Mouse (Mus musculus): Measurements from ENCODE around the gene Rhob. TPM values are rescaled to one million over a fixed set of nuclear protein-coding genes. Genes with fewer than 3 reads are reported as not detected.

The Rhob gene
- polyA plus RNA-seq, 1 experiment = 91.4 TPM

DNA sequence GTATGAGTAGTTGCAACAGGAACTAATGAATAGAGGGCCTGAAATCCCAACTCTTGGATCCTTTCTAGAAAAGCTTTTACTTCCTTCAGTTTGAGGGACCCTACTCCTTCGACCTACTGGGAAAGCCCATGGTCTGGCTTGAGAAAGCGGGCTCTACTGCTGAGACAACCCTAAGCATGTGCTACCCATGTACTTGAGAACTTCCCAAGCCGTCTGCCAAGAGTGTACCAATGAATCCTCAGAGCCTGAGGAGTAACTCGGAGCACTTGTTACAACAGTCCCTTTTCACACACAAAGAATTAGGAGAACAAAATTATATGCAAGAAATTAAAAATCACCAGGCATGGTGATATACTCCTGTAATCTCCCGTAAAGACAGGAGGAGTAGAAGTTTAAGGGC, 37.5 kb upstream of the Rhob start:
- WGBS = 94% methylated on average over 5 of the region's 5 CpGs
- Histone ChIP-seq H3K4me1 (replicated peaks; ENCODE audit: control insufficient read depth, insufficient read depth, low read length) (no peaks in the 10 kb centered on the region), H3K4me3 (ENCODE audit: control insufficient read depth, insufficient read depth, low read length) (no peak overlapping the region), H3K27me3 (ENCODE audit: control insufficient read depth, insufficient read depth, low read length) (no peaks in the 10 kb centered on the region), H3K27ac (ENCODE audit: control insufficient read depth, insufficient read depth, low read length) (no peak overlapping the region), H3K36me3 (ENCODE audit: control insufficient read depth, insufficient read depth, low read length) (no peaks in the 10 kb centered on the region)
- TF ChIP-seq CTCF (IDR thresholded peaks at IDR 0.05; ENCODE audit: borderline replicate concordance, control insufficient read depth, extremely low read depth, insufficient read depth, low read length, poor library complexity) (no peak), POLR2A (IDR thresholded peaks at IDR 0.05; ENCODE audit: control insufficient read depth, extremely low read depth, insufficient read depth, low read length, poor library complexity) (no peak)
- no peak for DNase-seq

DNA sequence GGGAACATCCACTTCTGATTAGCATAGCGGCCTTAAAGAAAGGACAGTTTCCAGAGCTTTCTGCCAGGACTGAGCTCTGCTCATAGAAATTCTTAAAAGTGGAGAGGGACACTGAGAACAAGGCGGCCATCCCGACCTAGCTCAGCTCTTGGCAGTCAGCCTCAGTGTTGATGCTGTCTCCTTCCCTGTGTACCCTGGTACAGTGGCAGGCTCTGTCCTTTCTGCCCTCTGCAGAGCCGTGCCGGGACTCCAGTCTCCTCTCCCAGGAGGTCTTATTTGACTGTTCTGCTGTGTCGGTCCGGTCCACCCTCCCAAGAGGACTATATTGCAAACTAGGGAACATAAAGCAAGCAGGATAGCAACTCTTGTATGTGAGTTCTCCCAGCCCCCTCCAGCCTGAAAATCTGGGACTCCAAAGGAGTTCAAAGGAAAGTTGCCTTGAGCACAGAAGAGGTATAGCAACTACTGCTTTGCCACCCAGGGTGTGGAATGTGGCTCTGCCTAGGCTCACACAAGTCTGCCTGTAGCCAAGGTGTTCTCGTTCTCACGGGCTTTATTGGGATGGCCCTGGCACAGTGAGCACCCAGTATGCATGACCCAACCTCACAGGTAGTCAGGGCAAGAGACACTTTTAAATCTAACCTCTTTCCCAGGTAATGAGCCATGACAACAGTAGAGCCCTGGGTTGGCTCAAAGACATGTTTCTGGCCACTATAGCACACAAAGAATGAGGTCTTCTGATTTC, 36.6 kb upstream of the Rhob start:
- TF ChIP-seq POLR2A (IDR thresholded peaks at IDR 0.05; ENCODE audit: control insufficient read depth, extremely low read depth, insufficient read depth, low read length, poor library complexity) (no peak), CTCF (IDR thresholded peaks at IDR 0.05; ENCODE audit: borderline replicate concordance, control insufficient read depth, extremely low read depth, insufficient read depth, low read length, poor library complexity) (no peak)
- WGBS = 94% methylated on average over 9 of the region's 9 CpGs
- H3K27me3 ChIP-seq (ENCODE audit: control insufficient read depth, insufficient read depth, low read length) = no peaks in the 10 kb centered on the region
- H3K4me1 ChIP-seq (replicated peaks; ENCODE audit: control insufficient read depth, insufficient read depth, low read length) = no peaks in the 10 kb centered on the region
- no peak for DNase-seq
- H3K4me3 ChIP-seq (ENCODE audit: control insufficient read depth, insufficient read depth, low read length) = no peak overlapping the region
- no peaks in the 10 kb centered on the region for H3K36me3 ChIP-seq (ENCODE audit: control insufficient read depth, insufficient read depth, low read length)
- H3K27ac ChIP-seq (ENCODE audit: control insufficient read depth, insufficient read depth, low read length) = no peak overlapping the region

DNA sequence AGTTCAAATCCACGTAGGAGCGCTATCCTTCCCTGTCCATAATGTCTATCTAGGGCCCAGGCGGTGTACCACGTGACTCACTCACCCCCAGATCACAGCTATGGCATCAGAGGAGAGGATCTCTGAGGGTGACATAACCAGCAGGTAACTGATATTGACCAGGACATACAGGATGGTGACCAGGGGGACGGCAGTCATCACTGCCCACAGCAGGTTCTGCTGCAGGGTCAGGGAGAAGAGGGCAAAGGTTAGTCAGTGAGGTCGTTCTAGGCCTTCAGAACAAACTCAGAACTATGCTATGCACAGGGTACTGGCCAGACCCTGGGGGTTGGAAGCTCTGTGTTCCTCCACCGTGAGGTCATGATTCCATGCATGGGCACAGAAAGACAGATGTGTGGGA, 35.8 kb upstream of the Rhob start:
- no peak for DNase-seq
- Histone ChIP-seq H3K36me3 (ENCODE audit: control insufficient read depth, insufficient read depth, low read length) (no peaks in the 10 kb centered on the region), H3K27me3 (ENCODE audit: control insufficient read depth, insufficient read depth, low read length) (no peaks in the 10 kb centered on the region), H3K4me1 (replicated peaks; ENCODE audit: control insufficient read depth, insufficient read depth, low read length) (no peaks in the 10 kb centered on the region), H3K27ac (ENCODE audit: control insufficient read depth, insufficient read depth, low read length) (no peak overlapping the region), H3K4me3 (ENCODE audit: control insufficient read depth, insufficient read depth, low read length) (no peak overlapping the region)
- WGBS = 92% methylated on average over 7 of the region's 7 CpGs
- TF ChIP-seq CTCF (IDR thresholded peaks at IDR 0.05; ENCODE audit: borderline replicate concordance, control insufficient read depth, extremely low read depth, insufficient read depth, low read length, poor library complexity) (no peak), POLR2A (IDR thresholded peaks at IDR 0.05; ENCODE audit: control insufficient read depth, extremely low read depth, insufficient read depth, low read length, poor library complexity) (no peak)

DNA sequence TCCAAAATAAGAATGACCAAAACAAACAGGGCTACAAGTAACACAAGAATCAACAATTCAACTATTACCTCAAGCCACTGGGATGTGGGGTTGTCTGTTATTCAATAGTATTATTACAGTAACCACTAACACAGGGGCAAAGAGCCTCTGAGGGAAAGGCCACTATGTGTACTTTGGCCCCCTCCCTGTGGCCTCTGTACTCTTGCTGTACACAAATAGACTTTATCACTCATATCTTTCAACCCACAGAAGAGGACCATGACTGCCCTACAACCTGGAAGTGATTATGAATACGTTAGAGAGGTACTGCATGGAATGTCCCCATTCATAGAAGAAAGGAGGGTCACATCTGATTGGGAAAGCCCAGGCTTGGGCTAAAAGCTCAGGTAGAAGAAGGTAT, 35.1 kb upstream of the Rhob start:
- Histone ChIP-seq H3K4me1 (replicated peaks; ENCODE audit: control insufficient read depth, insufficient read depth, low read length) (no peaks in the 10 kb centered on the region), H3K36me3 (ENCODE audit: control insufficient read depth, insufficient read depth, low read length) (no peaks in the 10 kb centered on the region), H3K4me3 (ENCODE audit: control insufficient read depth, insufficient read depth, low read length) (no peak overlapping the region), H3K27me3 (ENCODE audit: control insufficient read depth, insufficient read depth, low read length) (no peaks in the 10 kb centered on the region), H3K27ac (ENCODE audit: control insufficient read depth, insufficient read depth, low read length) (no peak overlapping the region)
- no peak for DNase-seq
- 88% methylated on average over 1 of the region's 1 CpGs for WGBS
- no peak for TF ChIP-seq CTCF (IDR thresholded peaks at IDR 0.05; ENCODE audit: borderline replicate concordance, control insufficient read depth, extremely low read depth, insufficient read depth, low read length, poor library complexity)
- TF ChIP-seq POLR2A (IDR thresholded peaks at IDR 0.05; ENCODE audit: control insufficient read depth, extremely low read depth, insufficient read depth, low read length, poor library complexity) = no peak

DNA sequence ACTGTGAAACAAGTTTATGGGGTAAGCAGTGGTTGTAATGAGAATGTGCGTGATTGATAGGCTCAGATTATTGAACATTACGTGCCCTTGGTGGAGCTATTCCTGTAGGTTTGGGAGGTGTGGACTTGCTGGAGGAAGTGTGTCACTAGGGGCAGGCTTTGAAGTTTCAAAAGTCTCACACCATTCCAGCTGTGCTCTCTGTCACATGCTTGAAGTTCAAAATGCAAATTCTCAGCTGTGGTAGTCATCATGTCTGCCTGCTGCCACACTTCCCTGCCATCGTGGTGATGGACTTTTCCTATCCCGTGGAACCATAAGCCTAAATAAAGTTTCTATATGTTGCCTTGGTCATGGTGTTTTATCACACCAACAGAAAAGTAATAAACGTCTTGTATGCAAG, 28.0 kb upstream of the Rhob start:
- no peak for TF ChIP-seq POLR2A (IDR thresholded peaks at IDR 0.05; ENCODE audit: control insufficient read depth, extremely low read depth, insufficient read depth, low read length, poor library complexity)
- no peak for TF ChIP-seq CTCF (IDR thresholded peaks at IDR 0.05; ENCODE audit: borderline replicate concordance, control insufficient read depth, extremely low read depth, insufficient read depth, low read length, poor library complexity)
- Histone ChIP-seq H3K27ac (ENCODE audit: control insufficient read depth, insufficient read depth, low read length) (no peak overlapping the region), H3K27me3 (ENCODE audit: control insufficient read depth, insufficient read depth, low read length) (no peaks in the 10 kb centered on the region), H3K36me3 (ENCODE audit: control insufficient read depth, insufficient read depth, low read length) (no peaks in the 10 kb centered on the region), H3K4me3 (ENCODE audit: control insufficient read depth, insufficient read depth, low read length) (no peak overlapping the region), H3K4me1 (replicated peaks; ENCODE audit: control insufficient read depth, insufficient read depth, low read length) (no peaks in the 10 kb centered on the region)
- WGBS = 74% methylated on average over 5 of the region's 5 CpGs
- no peak for DNase-seq

DNA sequence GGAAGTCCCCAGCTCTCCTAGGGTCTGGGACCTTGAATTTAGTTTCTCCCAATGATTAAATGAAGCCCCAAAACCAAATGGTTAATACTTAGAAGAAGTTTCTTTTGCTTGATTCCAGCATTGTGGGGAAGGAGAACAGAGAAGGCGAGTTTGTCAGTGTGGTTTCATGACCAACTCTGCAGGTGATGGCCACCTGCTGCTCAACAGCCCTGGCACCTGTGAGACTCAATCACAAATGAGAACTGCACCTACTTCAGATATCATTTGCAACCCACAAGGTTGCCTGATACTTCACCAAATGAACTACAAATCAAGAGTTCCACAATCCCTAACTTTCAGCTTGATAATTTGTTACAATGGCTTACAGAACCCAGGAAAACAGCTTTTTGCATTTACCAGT, 27.4 kb upstream of the Rhob start:
- no peak overlapping the region for H3K4me3 ChIP-seq (ENCODE audit: control insufficient read depth, insufficient read depth, low read length)
- H3K36me3 ChIP-seq (ENCODE audit: control insufficient read depth, insufficient read depth, low read length) = no peaks in the 10 kb centered on the region
- DNase-seq = no peak
- WGBS = 10% methylated on average over 1 of the region's 1 CpGs
- no peaks in the 10 kb centered on the region for H3K27me3 ChIP-seq (ENCODE audit: control insufficient read depth, insufficient read depth, low read length)
- TF ChIP-seq CTCF (IDR thresholded peaks at IDR 0.05; ENCODE audit: borderline replicate concordance, control insufficient read depth, extremely low read depth, insufficient read depth, low read length, poor library complexity) = no peak
- TF ChIP-seq POLR2A (IDR thresholded peaks at IDR 0.05; ENCODE audit: control insufficient read depth, extremely low read depth, insufficient read depth, low read length, poor library complexity) = no peak
- no peaks in the 10 kb centered on the region for H3K4me1 ChIP-seq (replicated peaks; ENCODE audit: control insufficient read depth, insufficient read depth, low read length)
- H3K27ac ChIP-seq (ENCODE audit: control insufficient read depth, insufficient read depth, low read length) = no peak overlapping the region

DNA sequence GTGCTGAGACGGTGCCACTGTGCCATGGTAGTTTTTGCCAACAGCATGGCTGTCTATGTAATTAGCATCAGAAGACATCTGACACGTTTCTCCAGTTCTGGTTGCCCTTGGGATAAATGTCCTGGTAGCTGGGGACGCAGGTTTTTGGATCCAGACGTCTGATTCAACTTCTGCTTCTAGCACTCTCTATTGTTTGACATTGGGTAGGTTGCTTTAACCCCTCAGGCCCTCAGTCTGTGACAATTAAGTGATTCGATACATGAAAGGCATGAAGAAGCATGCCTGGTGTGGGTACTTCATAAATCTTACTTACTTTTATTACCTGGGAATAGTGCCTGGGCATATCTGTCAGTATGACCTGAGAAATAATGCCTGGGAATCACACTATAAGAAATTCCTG, 24.3 kb upstream of the Rhob start:
- H3K36me3 ChIP-seq (ENCODE audit: control insufficient read depth, insufficient read depth, low read length) = no peaks in the 10 kb centered on the region
- TF ChIP-seq POLR2A (IDR thresholded peaks at IDR 0.05; ENCODE audit: control insufficient read depth, extremely low read depth, insufficient read depth, low read length, poor library complexity) = no peak
- TF ChIP-seq CTCF (IDR thresholded peaks at IDR 0.05; ENCODE audit: borderline replicate concordance, control insufficient read depth, extremely low read depth, insufficient read depth, low read length, poor library complexity) = no peak
- 87% methylated on average over 5 of the region's 5 CpGs for WGBS
- H3K27ac ChIP-seq (ENCODE audit: control insufficient read depth, insufficient read depth, low read length) = no peak overlapping the region
- H3K27me3 ChIP-seq (ENCODE audit: control insufficient read depth, insufficient read depth, low read length) = no peaks in the 10 kb centered on the region
- peaks cover 8% of the 10 kb centered on the region for H3K4me1 ChIP-seq (replicated peaks; ENCODE audit: control insufficient read depth, insufficient read depth, low read length)
- no peak for DNase-seq
- H3K4me3 ChIP-seq (ENCODE audit: control insufficient read depth, insufficient read depth, low read length) = no peak overlapping the region

Data from thymus, adult 2 months (tissue).